Mouse (Mus musculus) gastrocnemius, adult 18-20 months (tissue): ENCODE results near the gene Nenf. TPM values are rescaled to one million over a fixed set of nuclear protein-coding genes. Genes with fewer than 3 reads are reported as not detected.

Source experiments
- DNase-seq: peaks from one replicate; pipeline ENCODE4 v3.0.0; 2021; ENCODE audit warnings: low spot score
- total RNA-seq, 2 experiments: library from RNA; stranded (reverse); gene quantifications; 2 replicates each; pipeline ENCODE4 v1.2.3; 2021

Gene Nenf
- total RNA-seq, 2 experiments from 2014 or later, result 67.8 to 76.9 TPM

GRCm38 (mm10) chr1:191323381-191323780 is 5.4 kb upstream of the Nenf start:
- DNase-seq, result no peak

DNA sequence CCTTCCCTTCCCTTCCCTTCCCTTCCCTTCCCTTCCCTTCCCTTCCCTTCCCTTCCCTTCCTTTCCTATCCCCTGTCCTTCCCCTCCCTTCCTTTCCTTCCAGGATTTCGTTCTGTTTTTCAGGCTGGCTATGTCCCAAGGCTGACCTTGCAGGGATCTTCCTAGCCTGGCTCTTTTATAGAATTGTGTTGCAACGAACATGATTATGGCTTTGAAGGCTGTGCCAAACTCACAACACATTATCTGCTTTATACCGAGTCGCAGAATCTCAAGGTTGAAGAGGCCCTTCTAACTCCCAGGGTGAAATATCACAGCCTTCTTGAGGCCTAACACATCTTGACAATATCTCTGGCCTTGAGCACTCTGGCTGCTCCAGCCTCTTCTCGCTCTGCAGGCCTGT is 692 bp upstream of the Nenf start:
- no peak for DNase-seq

DNA sequence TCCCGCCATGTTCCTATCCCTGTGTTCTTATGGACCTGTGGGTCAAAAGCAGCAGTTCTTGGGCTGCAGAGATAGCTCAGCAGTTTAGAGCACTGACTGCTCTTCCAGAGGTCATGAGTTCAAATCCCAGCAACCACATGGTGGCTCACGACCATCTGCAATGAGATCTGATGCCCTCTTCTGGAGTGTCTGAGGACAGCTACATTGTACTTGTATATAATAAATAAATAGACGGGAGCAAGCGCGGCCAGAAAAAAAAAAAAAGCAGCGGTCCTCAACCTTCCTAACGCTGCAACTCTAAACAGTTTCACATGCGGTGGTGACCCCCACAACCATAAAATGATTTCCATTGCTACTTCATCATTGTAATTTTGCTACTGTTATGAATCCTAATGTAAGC is 1.2 kb downstream of the Nenf start:
- DNase-seq, result no peak

DNA sequence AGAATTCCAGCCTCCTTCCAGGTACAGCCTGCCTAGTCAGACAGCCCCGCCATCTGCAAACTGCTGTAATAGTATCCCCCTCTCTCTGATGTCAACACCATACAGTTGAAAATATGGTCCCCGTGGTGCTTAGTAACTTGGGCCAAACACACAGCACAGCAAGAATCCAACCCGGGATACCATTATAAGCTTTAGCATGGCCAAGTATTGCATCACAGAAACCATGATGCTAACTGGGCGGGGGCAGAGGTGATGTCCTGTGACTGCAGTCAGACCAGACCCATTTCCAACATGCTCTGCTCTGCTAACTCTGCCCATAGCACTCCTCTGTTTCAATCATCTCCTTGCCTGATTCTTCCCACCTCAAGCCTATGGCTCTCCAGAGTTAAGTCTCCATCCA is 4.1 kb downstream of the Nenf start:
- peak; percentile 34 for DNase-seq

DNA sequence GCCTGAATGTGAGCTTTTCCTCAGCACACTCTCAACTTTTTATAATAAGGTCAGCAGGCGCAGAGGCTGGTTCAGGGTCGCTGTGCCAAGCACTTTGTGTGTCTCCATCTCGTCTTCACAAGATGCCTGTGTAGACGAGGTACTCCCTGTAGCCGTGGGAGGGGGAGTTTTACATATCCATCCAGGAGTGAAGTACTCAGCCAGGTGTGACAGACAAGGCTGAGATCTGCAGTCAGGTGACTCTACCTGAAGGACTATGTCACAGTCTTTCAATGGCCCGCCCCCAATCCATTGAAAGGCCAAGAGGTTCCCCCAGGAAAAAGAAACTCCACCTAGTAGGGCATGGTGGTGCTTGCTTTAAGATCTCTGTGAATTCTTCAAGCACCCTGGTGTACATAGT is 4.8 kb downstream of the Nenf start:
- no peak for DNase-seq

DNA sequence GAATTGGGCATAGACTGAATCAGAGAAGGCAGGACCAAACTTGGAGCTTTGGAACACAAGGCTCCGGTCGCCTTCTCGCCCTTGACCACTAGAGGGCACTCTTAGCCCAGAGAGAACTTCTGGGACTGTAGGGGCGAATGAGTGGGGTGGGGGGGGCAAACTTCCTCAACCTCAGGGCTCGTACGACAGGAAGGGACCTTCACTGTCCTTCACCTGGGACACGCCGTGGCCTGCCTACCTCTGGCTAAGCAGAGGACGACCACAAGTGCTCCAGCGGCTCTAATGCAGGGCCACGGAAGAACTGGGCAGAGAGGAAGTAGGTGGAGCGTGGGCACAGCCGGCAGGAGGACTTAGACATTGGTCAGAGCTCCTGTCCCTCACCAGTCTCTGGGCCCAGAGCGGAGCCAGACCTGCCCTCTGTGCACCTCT is 5.5 kb downstream of the Nenf start:
- DNase-seq, result peak; percentile 90

- peak; percentile 43 for DNase-seq
These were observed 6.6 kb downstream of the Nenf start for GRCm38 (mm10) chr1:191311296-191311898.

DNA sequence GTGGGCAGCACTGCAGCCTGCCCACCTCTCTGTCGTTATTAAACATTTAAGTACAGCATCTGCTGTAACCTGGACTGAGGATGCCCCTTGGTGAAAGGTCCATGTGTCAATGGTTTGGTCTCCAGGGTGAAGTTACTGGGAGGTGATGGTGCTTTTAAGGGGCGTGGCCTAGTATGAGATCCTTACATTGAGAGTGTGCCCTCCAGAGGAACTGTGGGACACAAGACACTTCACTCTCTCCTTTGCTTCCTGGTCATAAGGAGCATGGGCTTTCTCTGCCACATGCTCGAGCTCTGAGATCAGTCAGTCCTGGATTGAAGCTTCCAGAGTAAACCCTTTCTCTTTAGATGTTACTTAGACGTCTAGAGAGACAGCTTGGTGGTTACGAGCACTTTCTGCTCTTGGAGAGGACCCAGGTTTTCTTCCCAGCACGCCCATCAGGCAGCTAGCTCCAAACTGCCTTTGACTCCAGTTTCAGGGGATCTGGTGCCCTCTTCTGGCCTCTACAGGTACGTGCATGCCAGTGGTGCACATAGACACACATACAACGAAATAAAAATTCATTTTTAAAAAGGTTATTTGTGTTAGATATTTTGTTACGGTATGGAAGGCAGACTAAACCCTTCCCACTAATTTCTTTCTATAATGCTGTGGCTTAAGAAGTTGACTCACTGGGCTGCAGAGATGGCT is 10.1 kb downstream of the Nenf start:
- DNase-seq, result no peak

DNA sequence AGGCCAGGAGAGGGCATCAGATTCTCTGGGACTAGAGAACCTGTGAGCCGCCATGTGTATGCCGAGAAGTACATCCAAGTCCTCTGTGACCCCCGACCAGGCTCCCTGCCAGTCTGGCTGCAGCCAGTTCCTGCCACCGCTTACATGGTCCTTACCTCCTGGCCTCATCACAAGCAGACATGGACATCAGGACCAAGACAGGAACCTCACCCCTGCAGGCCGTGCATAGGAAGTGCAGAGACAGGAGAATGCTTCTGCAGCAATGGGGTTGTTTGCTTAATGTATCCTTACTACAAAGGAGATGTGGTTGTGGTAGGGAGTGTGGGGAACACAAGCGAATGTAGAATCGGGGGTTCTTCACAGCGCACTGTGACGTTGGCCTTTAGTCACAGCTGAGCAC is 11.7 kb downstream of the Nenf start:
- DNase-seq, result no peak

DNA sequence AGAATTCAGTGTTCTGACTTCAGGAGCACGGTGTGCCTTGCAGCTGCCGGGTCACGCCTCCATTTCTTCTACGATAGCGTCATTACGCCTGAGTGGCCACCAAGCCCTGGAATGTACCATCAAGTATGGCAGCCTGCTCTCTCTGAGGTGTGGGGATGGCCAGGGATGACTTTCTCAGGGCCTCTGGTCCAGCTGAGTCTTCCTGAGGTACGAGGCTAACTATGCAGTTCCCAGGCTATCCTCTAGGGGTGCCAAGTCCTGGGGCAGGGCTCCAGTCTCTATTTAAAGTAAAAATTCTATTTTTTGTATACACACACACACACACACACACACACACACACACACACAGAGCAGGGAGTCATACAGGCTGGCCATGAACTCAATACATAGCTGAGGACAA is 12.4 kb downstream of the Nenf start:
- DNase-seq, result no peak

DNA sequence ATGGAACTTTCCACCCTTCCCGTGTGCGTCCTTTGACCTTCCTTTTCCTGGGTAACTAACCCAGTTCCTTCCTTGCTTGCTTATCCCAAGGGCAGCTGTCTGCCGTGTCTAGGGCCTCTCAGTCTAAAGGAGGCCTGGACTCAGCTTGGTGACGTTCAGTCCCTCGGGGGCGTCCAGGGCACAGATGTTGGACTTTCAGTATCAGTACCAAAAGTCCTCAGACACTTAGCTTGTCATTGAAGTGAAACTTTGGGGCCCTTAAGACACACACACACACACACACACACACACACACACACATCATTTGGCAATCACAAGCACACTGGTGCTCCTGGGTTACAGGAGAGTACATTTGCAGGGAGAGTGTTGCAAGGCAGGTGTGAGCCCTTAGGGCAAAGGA is 13.8 kb downstream of the Nenf start:
- DNase-seq, result no peak

GRCm38 (mm10) chr1:191303736-191304135 is 14.3 kb downstream of the Nenf start:
- no peak for DNase-seq

GRCm38 (mm10) chr1:191301903-191302302 is 16.1 kb downstream of the Nenf start:
- DNase-seq, result peak; percentile 47

DNA sequence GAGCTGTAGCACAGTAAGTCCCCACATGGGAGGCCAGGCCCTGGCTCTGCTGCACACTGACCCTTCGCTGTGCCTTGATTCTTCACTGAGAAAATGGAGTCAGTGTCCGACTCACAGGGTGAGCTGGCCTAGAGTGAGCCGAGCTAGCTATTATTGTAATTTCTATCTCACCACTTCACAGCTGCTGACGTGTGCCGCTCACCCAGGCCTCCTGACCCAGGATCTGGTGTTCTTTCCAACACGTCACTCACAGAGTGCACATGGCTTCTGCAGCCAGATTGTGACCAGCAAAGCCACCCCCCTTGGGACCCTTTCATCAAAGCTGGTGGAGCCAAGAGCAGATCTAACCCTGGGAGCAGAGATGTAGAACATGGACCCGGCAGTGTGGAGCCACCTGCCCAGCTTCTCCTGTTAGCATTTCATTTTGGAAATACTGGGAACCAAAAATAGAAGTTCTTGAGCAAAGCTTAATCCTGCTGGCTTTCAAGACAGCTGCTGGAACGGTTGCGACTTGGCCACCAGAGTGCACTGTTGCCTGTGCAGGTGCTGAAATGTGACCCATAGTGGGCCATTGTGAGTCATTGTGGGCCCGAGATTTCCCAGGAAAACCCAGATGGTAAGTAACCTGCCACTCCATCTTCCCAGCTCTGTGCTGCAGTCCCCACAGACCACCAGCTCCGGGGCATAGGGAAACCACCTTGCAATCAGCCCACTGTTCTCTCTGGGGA is 18.6 kb downstream of the Nenf start:
- peak; percentile 71 for DNase-seq

DNA sequence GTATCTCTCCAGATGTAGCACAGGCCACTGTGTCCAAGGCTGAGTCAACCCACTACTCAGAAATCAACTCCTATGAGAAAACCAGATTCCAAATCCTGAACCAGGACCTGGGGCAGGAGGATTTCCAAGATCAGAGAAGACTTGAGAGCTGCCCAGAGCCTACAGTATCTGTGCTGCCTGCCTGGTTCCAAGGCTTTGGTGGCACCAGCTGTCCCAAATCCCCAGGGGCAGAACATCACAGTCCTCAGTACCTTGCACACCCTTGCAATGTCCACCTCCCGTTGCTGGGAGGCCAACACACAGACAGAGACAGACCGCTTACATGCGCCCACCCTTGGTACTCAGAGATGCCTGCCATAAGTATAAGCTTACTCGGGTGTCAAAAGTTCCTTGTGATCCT is 19.7 kb downstream of the Nenf start:
- DNase-seq, result no peak

DNA sequence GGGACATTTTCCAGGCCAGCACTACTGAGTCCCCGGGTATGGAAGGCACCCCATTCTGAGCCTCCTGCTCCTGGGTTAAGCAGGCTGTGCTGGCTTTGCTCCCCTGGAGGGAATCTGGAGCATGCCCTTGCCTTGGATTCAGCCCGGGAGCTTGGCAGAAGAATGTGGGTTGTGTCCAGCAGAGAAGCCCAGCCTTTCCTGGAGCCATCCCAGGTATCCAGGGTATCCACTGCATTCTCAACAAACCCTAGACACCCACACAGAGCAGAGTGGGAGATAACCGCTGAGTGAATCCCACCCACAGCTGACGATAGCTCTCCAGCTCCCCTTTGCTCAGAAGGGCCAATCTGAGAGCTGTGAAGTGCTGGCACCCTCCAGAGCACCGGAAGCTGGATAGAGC is 21.5 kb downstream of the Nenf start:
- DNase-seq, result peak; percentile 59

DNA sequence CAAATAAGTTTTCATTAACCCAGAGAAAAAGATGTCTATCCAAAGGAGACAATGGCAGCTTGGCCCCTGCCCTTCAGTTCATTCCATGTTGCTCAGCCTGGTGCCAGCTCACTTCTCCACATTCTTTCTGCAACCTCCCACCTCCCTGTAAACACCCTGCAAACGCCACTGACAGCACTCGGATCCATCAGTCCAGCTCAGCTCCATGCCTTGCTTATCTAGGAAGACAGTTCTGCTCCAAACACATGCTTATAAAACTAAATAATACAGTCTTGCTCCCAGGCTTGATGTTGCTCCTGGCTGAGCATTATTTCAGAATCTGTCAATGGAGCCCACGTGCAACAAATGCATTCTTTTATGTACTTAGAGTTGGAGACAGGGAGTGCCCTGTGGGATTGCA is 22.2 kb downstream of the Nenf start:
- DNase-seq, result no peak

DNA sequence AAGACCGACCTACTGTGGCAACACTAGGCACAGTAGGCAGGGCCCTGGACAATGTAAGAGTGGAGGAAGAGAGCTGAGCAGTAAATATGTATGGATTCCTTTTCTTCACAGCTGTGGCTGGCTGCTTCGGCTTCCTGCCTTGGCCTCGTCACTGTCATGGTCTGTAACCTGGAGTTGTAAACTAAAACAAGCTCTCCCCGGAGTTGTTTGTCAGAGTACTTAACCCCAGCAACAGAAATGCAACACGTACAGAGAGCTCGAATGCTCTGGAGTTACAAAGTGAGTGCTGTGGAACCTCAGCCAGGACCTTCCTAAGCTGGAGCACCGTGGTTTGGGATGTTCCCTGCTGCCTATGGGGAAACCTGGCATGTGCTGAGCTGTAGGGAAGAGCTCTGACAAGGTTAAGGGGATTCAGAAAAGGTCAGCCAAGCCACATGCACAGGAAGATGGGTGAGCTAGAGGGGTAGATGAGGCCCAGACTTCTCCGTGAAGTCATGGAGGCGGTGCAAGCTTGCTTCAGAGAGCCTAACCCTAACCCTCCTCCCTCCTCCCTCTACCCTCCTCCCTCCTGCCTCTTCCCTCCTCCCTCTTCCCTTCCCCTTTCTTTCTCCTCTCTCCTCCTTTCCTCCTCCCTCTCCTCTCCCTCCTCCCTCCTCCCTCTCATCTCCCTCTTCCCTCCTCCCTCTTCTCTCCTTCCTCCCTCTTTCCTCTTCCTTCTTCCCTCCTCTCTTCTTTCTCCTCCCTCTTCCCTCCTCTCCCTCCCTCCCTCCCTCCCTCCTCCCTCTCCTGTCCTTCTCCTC is 23.8 kb downstream of the Nenf start:
- no peak for DNase-seq

GRCm38 (mm10) chr1:191293051-191293450 is 24.9 kb downstream of the Nenf start:
- no peak for DNase-seq

DNA sequence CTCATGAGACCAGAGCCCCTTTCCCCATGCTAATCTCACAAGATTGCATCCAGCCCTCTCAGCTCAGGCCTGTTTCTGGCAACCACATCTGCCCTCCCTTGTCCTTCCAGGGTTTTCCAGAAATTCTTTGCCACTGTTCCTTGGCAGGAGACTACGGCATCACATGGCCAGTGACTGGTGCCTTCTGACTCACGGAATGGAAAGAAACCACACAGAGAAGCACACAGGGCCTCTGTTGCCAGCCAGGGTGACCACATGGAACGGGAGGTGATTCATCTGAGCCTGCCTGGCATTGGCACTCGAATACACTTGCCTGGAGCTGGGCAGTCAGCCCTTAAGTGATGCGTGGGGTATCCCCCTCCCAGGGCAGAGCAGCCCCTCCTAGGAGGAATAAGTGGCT is 25.6 kb downstream of the Nenf start:
- peak; percentile 66 for DNase-seq

DNA sequence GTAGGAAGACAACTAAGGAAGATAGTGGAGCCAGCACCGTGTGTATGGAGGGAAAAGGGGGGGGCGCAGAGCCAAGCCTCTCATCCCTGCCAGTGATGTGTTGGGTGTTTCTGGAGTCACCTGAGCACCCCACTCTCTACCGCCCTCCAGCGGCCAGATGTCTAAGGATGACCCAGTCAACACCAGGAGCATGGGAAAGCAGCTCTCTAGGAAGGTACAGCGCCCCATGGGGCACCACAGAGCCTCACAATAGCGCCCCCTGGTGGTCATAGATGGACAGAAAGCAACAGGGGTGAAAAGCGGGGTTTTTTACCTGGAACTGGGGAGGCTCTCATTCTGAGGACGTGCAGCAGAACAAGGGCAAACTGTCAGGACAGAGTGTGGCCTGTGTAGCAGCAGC is 29.2 kb downstream of the Nenf start:
- DNase-seq, result no peak

- DNase-seq, result no peak
These were observed 33.5 kb downstream of the Nenf start for GRCm38 (mm10) chr1:191284502-191284901.
